Mouse (Mus musculus) Patski (cell line): ENCODE data around the gene Pkd1. TPM values are rescaled to one million over a fixed set of nuclear protein-coding genes. Genes with fewer than 3 reads are reported as not detected.

Experiments
- ATAC-seq: fragments of 100-300 bp; one replicate; pipeline ENCODE4 v1.8.0; 2021
- CTCF ChIA-PET: fragments of 350-600 bp; sonication (Branson Sonifier 250); formaldehyde crosslinking; loops from one replicate; lab custom pipeline; 2022; ENCODE audit warnings: inconsistent platforms; lab: Charles Lee
- POLR2A ChIA-PET: fragments of 350-600 bp; sonication (Branson Sonifier 250); formaldehyde crosslinking; loops from one replicate; lab custom pipeline; 2022; ENCODE audit warnings: antibody characterized with exemption, inconsistent platforms; lab: Charles Lee
- DNase-seq: peaks from one replicate; pipeline ENCODE4 v3.0.0-alpha.2; 2011; ENCODE audit warnings: low read depth, low spot score
- H3K27me3 ChIP-seq: fragments of 371-371 bp; one replicate; pipeline ENCODE4 v1.5.1; 2021
- CTCF ChIP-seq: fragments of 100-300 bp; IDR thresholded peaks from one replicate; pipeline ENCODE4 v1.5.1; 2021
- in situ Hi-C: fragments of 300-500 bp; cut with MboI; formaldehyde crosslinking; loops from 3 replicates; pipeline ENCODE4 v1.11.1; 2018; ENCODE audit warnings: low pct_unique_long_range_greater_than_20kb, mixed read lengths
- polyA plus RNA-seq: library from polyadenylated mRNA; unstranded; gene quantifications from one replicate; pipeline ENCODE4 v1.2.3, GENCODE M21; 2021

Gene Pkd1
- 41.0 TPM for polyA plus RNA-seq

GRCm38 (mm10) chr17:24549618-24550415, at the start of gene Pkd1:
Gene Pkd1 (plus strand): TSS chr17:24549834.
- POLR2A ChIA-PET: interaction anchor here (0.9 to 1.6 kb wide), 3 partner anchors 10 to 95 kb away, joined by 3 to 4 read pairs (median 3); no protein-coding TSS in a partner anchor
- in situ Hi-C loops: no loop called here
- H3K27me3 ChIP-seq: no peaks in the 10 kb centered on the region
- TF ChIP-seq CTCF: no peak
- CTCF ChIA-PET: interaction anchor here (0.8 to 3.5 kb wide), 3 partner anchors 11 to 45 kb away, joined by 3 to 20 read pairs (median 3); no protein-coding TSS in a partner anchor
- peak; percentile 79 for ATAC-seq
- DNase-seq: peak; percentile 99

- no peaks in the 10 kb centered on the region for H3K27me3 ChIP-seq
- DNase-seq (no peak), ATAC-seq (no peak)
- TF ChIP-seq CTCF: no peak
- in situ Hi-C loops: no loop called here
- POLR2A ChIA-PET: no interaction called here
- CTCF ChIA-PET: interaction anchor here (1.5 kb wide), 1 partner anchor 10 kb away, joined by 4 read pairs; no protein-coding TSS in a partner anchor
These were observed 47.4 kb upstream of the Pkd1 start for GRCm38 (mm10) chr17:24502208-24502607.

GRCm38 (mm10) chr17:24504085-24504484, 45.5 kb upstream of the Pkd1 start:
- TF ChIP-seq CTCF: no peak
- DNase-seq: no peak
- ATAC-seq: no peak
- in situ Hi-C loops: no loop called here
- POLR2A ChIA-PET: interaction anchor here (1.0 kb wide), 1 partner anchor 8 kb away, joined by 3 read pairs; no protein-coding TSS in a partner anchor
- H3K27me3 ChIP-seq: no peaks in the 10 kb centered on the region
- CTCF ChIA-PET: interaction anchor here (1.1 kb wide), 2 partner anchors 9 to 32 kb away, joined by 3 to 4 read pairs; no protein-coding TSS in a partner anchor

- ChIA-PET POLR2A (no interaction called here), CTCF (interaction anchor here (0.7 to 1.4 kb wide), 2 partner anchors 11 to 44 kb away, joined by 3 read pairs; no protein-coding TSS in a partner anchor)
- DNase-seq: no peak
- TF ChIP-seq CTCF: no peak
- no peak for ATAC-seq
- in situ Hi-C loops: no loop called here
- H3K27me3 ChIP-seq: no peaks in the 10 kb centered on the region
These were observed 44.2 kb upstream of the Pkd1 start for GRCm38 (mm10) chr17:24505286-24505955.

- no peak for TF ChIP-seq CTCF
- CTCF ChIA-PET: interaction anchor here (1.2 kb wide), 1 partner anchor 11 kb away, joined by 5 read pairs; no protein-coding TSS in a partner anchor
- POLR2A ChIA-PET: no interaction called here
- DNase-seq: no peak
- in situ Hi-C loops: no loop called here
- H3K27me3 ChIP-seq: no peaks in the 10 kb centered on the region
- ATAC-seq: no peak
These were observed 43.1 kb upstream of the Pkd1 start for GRCm38 (mm10) chr17:24506332-24507070.

- no peak for ATAC-seq
- in situ Hi-C loops: no loop called here
- no peak for TF ChIP-seq CTCF
- DNase-seq: no peak
- ChIA-PET POLR2A (no interaction called here), CTCF (interaction anchor here (1.2 kb wide), 1 partner anchor 12 kb away, joined by 5 read pairs; no protein-coding TSS in a partner anchor)
- no peaks in the 10 kb centered on the region for H3K27me3 ChIP-seq
These were observed 42.4 kb upstream of the Pkd1 start for GRCm38 (mm10) chr17:24507129-24507664.

GRCm38 (mm10) chr17:24507806-24508460, 41.7 kb upstream of the Pkd1 start:
- ChIA-PET POLR2A (no interaction called here), CTCF (interaction anchor here (1.2 kb wide), 1 partner anchor 13 kb away, joined by 5 read pairs; no protein-coding TSS in a partner anchor)
- in situ Hi-C loops: no loop called here
- no peaks in the 10 kb centered on the region for H3K27me3 ChIP-seq
- ATAC-seq (no peak), DNase-seq (no peak)
- no peak for TF ChIP-seq CTCF

- ATAC-seq: no peak
- ChIA-PET POLR2A (interaction anchor here (0.5 to 1.7 kb wide), 3 partner anchors 8 to 96 kb away, joined by 3 to 7 read pairs (median 3); partner anchors contain the start of gene Traf7), CTCF (interaction anchor here (1.0 to 2.0 kb wide), 4 partner anchors 9 to 34 kb away, joined by 4 to 10 read pairs (median 4); partner anchors contain the start of genes Mlst8 and Traf7)
- no peaks in the 10 kb centered on the region for H3K27me3 ChIP-seq
- DNase-seq: no peak
- TF ChIP-seq CTCF: no peak
- in situ Hi-C loops: no loop called here
These were observed 36.0 kb upstream of the Pkd1 start for GRCm38 (mm10) chr17:24513609-24514008.
